Mouse (Mus musculus) cerebellum, adult 18-20 months (tissue): Measurements from ENCODE around the gene Capn1.
"Not testable (repeated sequence)": the region's sequence is repeated elsewhere in the genome, so short reads cannot be mapped to it uniquely, and the experiment has no call there.

Experiments
- DNase-seq, 2 experiments: peaks; one replicate each; pipeline ENCODE4 v3.0.0; 2021

Capn1 gene

GRCm38 (mm10) chr19:6015511-6016315, at the start of gene Capn1:
Capn1 (minus strand) TSS chr19:6015897.
- DNase-seq = peak; percentile 68 to 71

- DNase-seq = no peak
Measured at GRCm38 (mm10) chr19:6063081-6063480, 47.4 kb upstream of the Capn1 start.

GRCm38 (mm10) chr19:6062418-6062817, 46.7 kb upstream of the Capn1 start:
- no peak for DNase-seq

GRCm38 (mm10) chr19:6061641-6062302, 46.1 kb upstream of the Capn1 start:
- peak; percentile 30 to 53 for DNase-seq

GRCm38 (mm10) chr19:6061021-6061533, 45.4 kb upstream of the Capn1 start, which contains the start of gene Znhit2:
Znhit2 (plus strand) TSS chr19:6061192.
- DNase-seq = peak; percentile 88 to 91

- DNase-seq = peak in 1 of 2 experiments; percentile 7
Measured at GRCm38 (mm10) chr19:6058966-6059365, 43.3 kb upstream of the Capn1 start.

- DNase-seq = no peak
Measured at GRCm38 (mm10) chr19:6058513-6058912, 42.8 kb upstream of the Capn1 start.

- peak; percentile 97 to 99 for DNase-seq
Measured at GRCm38 (mm10) chr19:6057313-6058096, 41.8 kb upstream of the Capn1 start, which contains the start of the genes Mrpl49 and Fau. Mrpl49 (minus strand) TSS chr19:6057785. Fau (plus strand) TSS chr19:6057844.

GRCm38 (mm10) chr19:6056696-6057095, 41.0 kb upstream of the Capn1 start:
- peak; percentile 21 to 25 for DNase-seq

- no peak for DNase-seq
Measured at GRCm38 (mm10) chr19:6054296-6054695, 38.6 kb upstream of the Capn1 start.

GRCm38 (mm10) chr19:6052516-6052915, 36.8 kb upstream of the Capn1 start:
- peak in 1 of 2 experiments; percentile 3 for DNase-seq

GRCm38 (mm10) chr19:6048681-6049410, 33.1 kb upstream of the Capn1 start:
- no peak for DNase-seq

- DNase-seq = peak in 1 of 2 experiments; percentile 21
Measured at GRCm38 (mm10) chr19:6047899-6048166, 32.1 kb upstream of the Capn1 start.

- peak in 1 of 2 experiments; percentile 31 for DNase-seq
Measured at GRCm38 (mm10) chr19:6047154-6047898, 31.6 kb upstream of the Capn1 start.

- peak; percentile 93 for DNase-seq
Measured at GRCm38 (mm10) chr19:6046294-6047153, 30.8 kb upstream of the Capn1 start, which contains the start of gene Syvn1. Syvn1 (plus strand) TSS chr19:6046576.

GRCm38 (mm10) chr19:6045366-6046293, 29.9 kb upstream of the Capn1 start:
- peak in 1 of 2 experiments; percentile 13 for DNase-seq

GRCm38 (mm10) chr19:6044102-6044501, 28.4 kb upstream of the Capn1 start:
- DNase-seq = not testable (repeated sequence)

GRCm38 (mm10) chr19:6042293-6042692, 26.6 kb upstream of the Capn1 start:
- peak in 1 of 2 experiments; percentile 23 for DNase-seq

GRCm38 (mm10) chr19:6040002-6040401, 24.3 kb upstream of the Capn1 start:
- DNase-seq = no peak
